Mouse (Mus musculus) midbrain, embryonic 16.5 days (tissue): Measurements from ENCODE around the gene Cabp7. TPM values are rescaled to one million over a fixed set of nuclear protein-coding genes. Genes with fewer than 3 reads are reported as not detected.
A peak's percentile ranks its signal among the peaks of the same experiment; 100 is the strongest.

Experiments
- ATAC-seq: fragments of 200-750 bp; cut with Nextera tagmentation; 2 replicates; pipeline ENCODE4 v1.8.0; 2017; ENCODE audit warnings: moderate TSS enrichment
- H3K27ac ChIP-seq: fragments of 300-500 bp; sonication (generic); 2 replicates; pipeline ENCODE4 v1.5.1; 2014; ENCODE audit warnings: mild to moderate bottlenecking, low read length, mixed read lengths
- H3K27me3 ChIP-seq: fragments of 300-500 bp; sonication (generic); 2 replicates; pipeline ENCODE4 v1.6.1; 2014; ENCODE audit warnings: low read depth, low read length, mixed read lengths; ENCODE audit not compliant: control insufficient read depth, insufficient read depth
- H3K36me3 ChIP-seq: fragments of 300-500 bp; sonication (generic); 2 replicates; pipeline ENCODE4 v1.6.1; 2014; ENCODE audit warnings: mild to moderate bottlenecking, low read length, moderate library complexity, mixed read lengths; ENCODE audit not compliant: control insufficient read depth, insufficient read depth
- H3K4me1 ChIP-seq: fragments of 300-500 bp; sonication (generic); 2 replicates; pipeline ENCODE4 v1.6.1; 2014; ENCODE audit warnings: mild to moderate bottlenecking, low read length, mixed read lengths; ENCODE audit not compliant: control insufficient read depth, insufficient read depth
- H3K4me2 ChIP-seq: fragments of 300-500 bp; sonication (generic); 2 replicates; pipeline ENCODE4 v1.6.1; 2014; ENCODE audit warnings: mild to moderate bottlenecking, low read length, mixed read lengths
- H3K4me3 ChIP-seq: fragments of 300-500 bp; sonication (generic); 2 replicates; pipeline ENCODE4 v1.5.1; 2014; ENCODE audit warnings: low read depth, mild to moderate bottlenecking, low read length, moderate library complexity, mixed read lengths
- H3K9ac ChIP-seq: fragments of 300-500 bp; sonication (generic); 2 replicates; pipeline ENCODE4 v1.6.1; 2014; ENCODE audit warnings: low read depth, low read length, mixed read lengths
- H3K9me3 ChIP-seq: fragments of 300-500 bp; sonication (generic); replicated peaks from 2 replicates; pipeline ENCODE4 v1.6.1; 2014; ENCODE audit warnings: mild to moderate bottlenecking, low read length, mixed read lengths; ENCODE audit not compliant: control insufficient read depth, poor library complexity, severe bottlenecking
- WGBS: fragments of 180-500 bp; shearing (Covaris S2); extraction: QIAGEN DNeasy Blood & Tissue Kit; methylation state at CpG from one replicate; pipeline ENCODE4 v1.1.7; 2014; 5-methylcytosine and 5-hydroxymethylcytosine counted together
- polyA plus RNA-seq: library from polyadenylated mRNA; unstranded; fragments of >200 nt; fragmentation: Nextera tagmentation; extraction: Ambion mirVana; gene quantifications from 2 replicates; pipeline ENCODE4 v1.2.1, GENCODE M21; 2015

The Cabp7 gene
- polyA plus RNA-seq, 1 experiment from 2014 or later, result 1.2 TPM

DNA sequence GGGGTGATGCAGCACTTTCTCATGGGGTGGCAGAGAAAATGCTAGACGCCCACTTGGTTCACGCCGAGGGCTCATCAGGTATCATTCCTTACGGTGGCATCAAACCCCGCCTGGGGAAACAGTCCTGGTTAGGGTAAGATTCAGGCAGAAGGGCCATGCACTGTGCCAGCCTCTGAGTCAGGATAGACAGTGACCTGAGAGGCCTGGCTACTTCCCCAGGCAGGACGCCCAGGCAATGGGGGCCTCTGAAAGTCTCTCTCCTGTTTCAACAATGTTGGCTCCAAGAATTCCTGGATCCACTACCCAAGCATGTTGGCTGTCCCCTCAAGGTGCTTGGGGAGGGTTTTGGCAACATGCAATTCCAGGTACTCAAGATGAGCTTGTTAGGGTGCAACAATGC lies 23.3 kb upstream of the Cabp7 start:
- Histone ChIP-seq H3K36me3 (no peaks in the 10 kb centered on the region), H3K4me1 (peaks cover 5% of the 10 kb centered on the region; the same call in 1 of the 2 replicates), H3K27me3 (no peaks in the 10 kb centered on the region), H3K9me3 (no peaks in the 10 kb centered on the region), H3K9ac (no peak overlapping the region), H3K4me3 (no peak overlapping the region), H3K4me2 (no peak overlapping the region), H3K27ac (no peak overlapping the region)
- WGBS, result 98% methylated on average over 6 of the region's 6 CpGs
- ATAC-seq, result no peak

DNA sequence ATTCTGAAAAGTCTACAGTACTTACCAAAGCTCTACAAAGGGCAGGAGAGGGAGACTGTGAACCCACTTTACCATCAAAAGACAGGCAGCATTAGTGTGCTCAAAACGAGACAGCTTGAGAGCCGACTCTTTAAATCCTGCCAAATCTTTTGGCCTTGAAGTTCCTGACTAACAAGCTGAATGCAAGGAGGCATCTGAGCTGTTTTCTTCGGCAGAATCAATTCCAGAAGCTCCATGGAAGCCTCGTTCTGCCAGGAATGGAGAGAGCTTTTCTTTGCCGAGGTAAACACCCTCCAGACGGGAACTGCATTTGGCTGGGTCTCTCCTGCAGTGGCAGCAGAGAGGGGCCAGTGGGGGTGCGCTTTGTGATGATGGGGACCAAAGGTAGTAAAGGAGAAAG lies 22.7 kb upstream of the Cabp7 start:
- Histone ChIP-seq H3K9me3 (no peaks in the 10 kb centered on the region), H3K27ac (no peak overlapping the region), H3K36me3 (no peaks in the 10 kb centered on the region), H3K27me3 (no peaks in the 10 kb centered on the region), H3K4me3 (no peak overlapping the region), H3K4me2 (no peak overlapping the region), H3K4me1 (peaks cover 5% of the 10 kb centered on the region; the same call in 1 of the 2 replicates), H3K9ac (no peak overlapping the region)
- WGBS, result 71% methylated on average over 7 of the region's 7 CpGs
- no peak for ATAC-seq

DNA sequence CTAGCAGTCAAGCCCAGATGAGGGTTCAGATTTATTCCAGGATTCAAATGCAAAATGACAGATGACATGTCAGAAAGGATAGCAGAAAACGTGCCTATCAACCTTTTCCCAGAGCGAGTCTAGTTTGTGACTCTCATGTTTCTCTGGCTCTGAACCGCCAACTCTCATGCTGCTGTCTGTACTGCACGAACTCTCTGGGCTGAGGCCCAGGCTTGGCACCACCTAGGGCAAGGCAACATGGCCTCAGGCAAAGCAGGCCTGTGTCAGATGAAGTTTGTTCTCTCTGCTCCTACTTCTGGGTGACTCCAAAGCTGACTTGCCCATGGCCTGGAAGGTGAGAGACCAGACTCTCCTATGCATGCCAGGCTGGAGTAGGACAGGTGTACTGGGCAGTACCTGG lies 21.8 kb upstream of the Cabp7 start:
- ATAC-seq, result no peak
- Histone ChIP-seq H3K27ac (no peak overlapping the region), H3K27me3 (no peaks in the 10 kb centered on the region), H3K4me2 (no peak overlapping the region), H3K4me1 (peaks cover 5% of the 10 kb centered on the region; the same call in 1 of the 2 replicates), H3K4me3 (no peak overlapping the region), H3K36me3 (no peaks in the 10 kb centered on the region), H3K9ac (no peak overlapping the region), H3K9me3 (no peaks in the 10 kb centered on the region)
- WGBS, result 88% methylated on average over 4 of the region's 4 CpGs

DNA sequence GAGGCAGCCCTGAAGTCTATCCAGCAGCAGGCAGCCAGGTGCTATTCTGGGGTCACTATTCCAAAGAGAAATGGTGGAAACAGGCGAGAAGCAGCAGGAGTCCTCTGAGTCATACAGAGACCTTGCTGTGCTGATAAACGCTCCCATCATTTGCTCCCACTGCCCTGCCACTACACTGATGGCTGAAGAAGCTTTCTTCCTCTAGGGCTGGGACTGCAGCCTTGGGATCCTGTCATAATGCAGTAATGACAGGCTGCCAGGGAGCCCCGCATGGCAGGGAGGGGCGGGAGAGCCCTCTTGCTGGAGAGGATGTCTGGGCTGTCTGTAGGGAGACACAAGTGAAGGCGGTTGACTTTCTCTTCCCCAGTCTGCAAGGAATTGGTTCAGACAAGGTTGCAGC lies 17.9 kb upstream of the Cabp7 start:
- H3K4me3 ChIP-seq, result no peak overlapping the region
- H3K27me3 ChIP-seq, result no peaks in the 10 kb centered on the region
- 78% methylated on average over 5 of the region's 5 CpGs for WGBS
- H3K4me1 ChIP-seq, result peaks cover 26% of the 10 kb centered on the region
- no peaks in the 10 kb centered on the region for H3K9me3 ChIP-seq
- 0 out of 2 replicates have a peak overlapping the region, but pooled peaks have one; percentile 10 for H3K9ac ChIP-seq
- no peak for ATAC-seq
- no peaks in the 10 kb centered on the region for H3K36me3 ChIP-seq
- no peak overlapping the region for H3K27ac ChIP-seq
- H3K4me2 ChIP-seq, result no peak overlapping the region

DNA sequence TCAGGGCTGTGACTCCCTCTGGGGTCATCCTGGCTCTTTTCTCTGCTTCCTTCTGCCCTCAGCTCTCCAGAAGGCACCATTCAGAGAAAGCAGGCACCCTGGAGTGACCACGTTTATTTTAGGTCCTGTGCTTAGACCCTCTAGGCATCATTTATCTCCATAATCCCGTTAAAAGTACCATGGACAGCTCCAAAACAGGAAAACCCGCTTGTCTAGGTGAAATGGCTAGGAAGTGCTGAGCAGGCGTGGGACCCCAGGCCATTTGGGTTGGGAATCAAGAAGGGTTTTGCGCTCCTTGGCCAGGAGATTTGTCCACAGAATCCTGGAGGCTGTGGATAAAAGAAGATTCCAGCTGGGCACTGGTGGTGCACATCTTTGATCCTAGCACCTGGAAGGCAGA lies 17.1 kb upstream of the Cabp7 start:
- ATAC-seq, result no peak
- peaks cover 26% of the 10 kb centered on the region for H3K4me1 ChIP-seq
- no peak overlapping the region for H3K4me3 ChIP-seq
- no peaks in the 10 kb centered on the region for H3K27me3 ChIP-seq
- no peak overlapping the region for H3K27ac ChIP-seq
- 26% methylated on average over 5 of the region's 5 CpGs for WGBS
- H3K36me3 ChIP-seq, result no peaks in the 10 kb centered on the region
- H3K4me2 ChIP-seq, result no peak overlapping the region
- no peaks in the 10 kb centered on the region for H3K9me3 ChIP-seq
- no peak overlapping the region for H3K9ac ChIP-seq

DNA sequence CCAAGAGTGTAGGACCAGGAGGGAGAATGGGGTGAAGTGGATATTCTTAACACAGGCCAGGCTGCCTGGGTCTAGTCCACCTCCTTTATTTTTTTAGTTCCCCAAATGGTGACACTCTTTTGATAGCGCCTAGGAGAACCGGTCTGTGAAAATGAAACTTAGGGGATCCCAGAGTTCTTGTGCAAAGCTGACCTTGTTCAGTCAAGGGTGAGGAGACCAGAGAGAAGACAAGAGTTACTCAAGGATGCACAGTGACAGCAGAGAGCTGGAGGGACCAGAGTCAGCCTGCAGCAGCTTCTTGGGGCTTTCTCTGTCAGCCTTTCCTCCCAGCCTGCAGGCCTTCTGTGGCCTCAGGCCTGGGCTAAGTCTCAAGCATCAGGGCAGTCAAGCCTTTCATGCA lies 15.9 kb upstream of the Cabp7 start:
- 18% methylated on average over 2 of the region's 2 CpGs for WGBS
- no peak overlapping the region for H3K4me3 ChIP-seq
- H3K9me3 ChIP-seq, result no peaks in the 10 kb centered on the region
- no peak overlapping the region for H3K4me2 ChIP-seq
- no peak for ATAC-seq
- H3K27ac ChIP-seq, result peak overlapping the region; percentile 74
- H3K27me3 ChIP-seq, result no peaks in the 10 kb centered on the region
- H3K36me3 ChIP-seq, result no peaks in the 10 kb centered on the region
- H3K4me1 ChIP-seq, result peaks cover 26% of the 10 kb centered on the region
- H3K9ac ChIP-seq, result 0 out of 2 replicates have a peak overlapping the region, but pooled peaks have one; percentile 28

DNA sequence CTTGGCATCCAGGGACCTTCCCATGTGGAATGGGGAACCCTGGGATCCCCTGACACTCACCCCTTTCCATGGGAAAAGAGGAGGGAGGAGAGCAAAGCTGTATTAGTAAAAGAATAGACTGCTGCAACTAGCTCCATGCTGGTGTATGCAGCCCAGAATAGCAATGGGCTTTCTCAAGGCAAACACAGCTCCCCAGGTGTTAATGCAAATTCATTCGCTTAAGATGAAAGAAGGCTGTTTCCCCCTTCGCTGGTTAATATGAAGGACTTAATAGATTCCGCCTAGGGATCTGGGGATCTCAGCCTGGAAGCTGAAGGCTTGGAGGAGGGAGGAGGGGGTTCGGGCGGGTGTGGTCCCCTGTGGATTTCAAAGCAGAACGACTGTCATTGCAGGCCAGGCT lies 15.4 kb upstream of the Cabp7 start:
- no peaks in the 10 kb centered on the region for H3K36me3 ChIP-seq
- peak overlapping the region; percentile 74 for H3K27ac ChIP-seq
- no peaks in the 10 kb centered on the region for H3K27me3 ChIP-seq
- 0 out of 2 replicates have a peak overlapping the region, but pooled peaks have one; percentile 28 for H3K9ac ChIP-seq
- peaks cover 26% of the 10 kb centered on the region for H3K4me1 ChIP-seq
- no peak overlapping the region for H3K4me2 ChIP-seq
- H3K9me3 ChIP-seq, result no peaks in the 10 kb centered on the region
- 6% methylated on average over 6 of the region's 6 CpGs for WGBS
- peak; percentile 49 for ATAC-seq
- H3K4me3 ChIP-seq, result no peak overlapping the region

DNA sequence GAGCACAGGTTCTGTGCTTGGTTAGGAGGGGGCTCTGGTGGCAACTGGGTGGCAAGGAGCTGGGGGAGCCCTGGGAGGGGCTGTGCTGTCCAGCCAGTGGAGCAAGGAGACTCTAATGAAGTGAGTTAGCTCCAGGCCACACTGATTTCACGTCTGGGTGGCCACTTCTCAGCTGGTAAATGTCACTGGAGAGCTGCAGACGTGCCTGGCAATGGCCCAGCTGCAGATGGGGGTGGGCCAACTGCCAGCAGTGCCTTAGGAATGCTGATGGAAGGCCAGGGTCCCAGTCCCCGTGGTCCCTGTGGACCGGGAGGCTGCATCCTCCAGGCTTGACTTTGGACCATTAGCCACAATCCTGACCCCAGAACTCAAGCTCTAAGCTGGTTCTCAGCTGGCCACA lies 13.9 kb upstream of the Cabp7 start:
- ATAC-seq, result no peak
- no peaks in the 10 kb centered on the region for H3K27me3 ChIP-seq
- H3K4me2 ChIP-seq, result no peak overlapping the region
- no peak overlapping the region for H3K4me3 ChIP-seq
- H3K36me3 ChIP-seq, result no peaks in the 10 kb centered on the region
- WGBS, result 28% methylated on average over 4 of the region's 4 CpGs
- H3K9me3 ChIP-seq, result no peaks in the 10 kb centered on the region
- no peak overlapping the region for H3K9ac ChIP-seq
- no peak overlapping the region for H3K27ac ChIP-seq
- peaks cover 26% of the 10 kb centered on the region for H3K4me1 ChIP-seq

DNA sequence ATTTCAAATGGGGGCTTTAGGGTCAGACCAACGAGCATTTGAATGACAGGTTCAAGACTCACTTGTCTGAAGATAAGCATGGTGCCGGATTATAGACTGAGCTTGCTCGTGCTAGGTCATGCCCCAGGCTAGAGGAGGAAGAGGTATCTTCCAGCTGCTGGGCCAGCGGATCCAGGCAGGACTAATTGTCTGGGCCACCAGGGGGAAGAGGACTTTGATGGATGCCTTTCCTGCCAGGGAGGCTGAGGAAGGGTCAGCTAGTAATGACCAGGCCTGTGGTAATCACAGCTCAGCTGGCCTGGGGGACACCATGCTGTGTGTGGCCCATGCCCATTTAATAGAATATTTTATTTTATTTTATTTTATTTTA lies 11.2 kb upstream of the Cabp7 start:
- no peak overlapping the region for H3K4me2 ChIP-seq
- H3K27ac ChIP-seq, result no peak overlapping the region
- no peaks in the 10 kb centered on the region for H3K9me3 ChIP-seq
- H3K4me3 ChIP-seq, result no peak overlapping the region
- 47% methylated on average over 4 of the region's 4 CpGs for WGBS
- H3K9ac ChIP-seq, result no peak overlapping the region
- H3K27me3 ChIP-seq, result no peaks in the 10 kb centered on the region
- ATAC-seq, result no peak
- no peaks in the 10 kb centered on the region for H3K36me3 ChIP-seq
- H3K4me1 ChIP-seq, result peaks cover 21% of the 10 kb centered on the region
